Mouse (Mus musculus) frontal cortex, postnatal 25 days (tissue): ENCODE results near the gene Ctsk.

Experiments used
- DNase-seq, 2 experiments: peaks; one replicate each; pipeline ENCODE4 v3.0.0; 2022; ENCODE audit warnings: low spot score in 2 of 2

The Ctsk gene

DNA sequence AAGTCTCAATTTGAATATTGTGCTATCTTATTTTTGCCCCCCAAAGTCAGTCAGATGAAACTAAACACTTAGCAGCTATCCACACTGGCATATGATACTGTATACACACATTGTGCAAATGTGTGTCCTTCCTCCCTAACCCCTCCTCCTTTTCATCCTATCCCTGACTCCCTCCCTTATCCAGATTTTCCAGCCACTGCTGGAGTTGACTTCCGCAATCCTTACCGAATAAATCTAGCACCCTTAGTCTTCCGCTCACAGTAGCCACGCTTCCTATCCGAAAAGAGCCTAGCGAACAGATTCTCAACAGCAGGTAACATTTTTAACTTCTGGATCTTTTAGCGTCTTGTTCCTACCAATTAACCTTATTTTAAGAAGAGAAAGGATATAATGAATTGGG, at the start of gene Ctsk:
TSS of gene Ctsk (plus strand) at position 233 of the 400 bp plus-strand sequence.
- no peak for DNase-seq

DNA sequence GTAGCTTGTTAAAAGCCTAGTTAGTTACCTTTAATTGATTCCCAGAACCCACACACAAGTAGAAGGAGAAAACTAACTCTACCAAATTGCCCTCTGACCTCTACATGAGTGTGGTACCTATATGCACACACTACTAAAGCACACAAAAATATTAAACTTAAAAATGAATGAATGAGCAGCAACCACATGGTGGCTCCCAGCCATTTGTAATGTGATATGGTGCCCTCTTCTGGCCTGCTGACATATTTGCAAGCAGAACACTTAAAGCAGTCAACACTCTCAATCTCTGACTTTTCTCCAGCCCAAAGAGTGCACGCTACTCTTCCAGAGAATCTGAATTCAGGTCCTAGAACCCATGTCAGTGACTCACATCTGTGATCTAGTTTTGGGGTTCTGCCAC, 48.6 kb upstream of the Ctsk start:
- no peak for DNase-seq

DNA sequence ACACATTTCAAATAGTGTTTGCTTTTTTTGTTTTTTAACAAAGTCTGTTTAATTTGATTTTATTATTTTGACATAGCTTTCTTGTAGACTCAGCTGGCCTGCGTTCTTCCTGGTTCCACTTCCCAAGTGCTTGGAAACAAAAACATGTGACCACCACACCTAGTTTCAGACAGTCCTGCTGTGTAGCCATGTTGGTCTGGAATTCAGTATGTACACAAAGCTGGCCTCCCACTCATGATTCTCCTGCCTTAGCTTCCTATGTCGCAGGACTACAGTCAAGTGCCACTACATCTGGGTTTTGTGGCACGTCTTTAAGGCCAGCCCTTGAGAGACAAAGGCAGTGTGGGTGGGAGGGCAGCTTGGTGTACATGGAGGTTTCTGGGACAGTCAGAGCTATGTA, 48.1 kb upstream of the Ctsk start:
- no peak for DNase-seq

DNA sequence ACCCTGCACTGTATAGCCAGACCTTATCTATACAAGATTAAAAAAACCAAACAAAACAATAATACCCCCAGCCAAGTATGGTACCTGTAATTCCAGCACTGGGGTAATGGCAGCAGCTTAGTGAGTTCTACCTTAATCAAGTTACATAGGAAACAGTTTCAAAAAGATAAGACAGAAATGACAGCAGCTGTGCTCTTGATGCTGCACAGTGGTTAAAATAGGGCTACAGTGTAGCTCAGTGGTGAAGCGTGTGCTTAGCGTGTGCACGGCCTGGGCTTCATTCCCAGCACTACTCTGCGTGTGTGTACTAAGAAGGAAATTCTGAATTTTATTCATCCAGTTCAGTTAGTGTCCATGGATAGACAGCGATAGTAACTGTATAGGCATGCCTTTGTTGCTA, 42.7 kb upstream of the Ctsk start:
- no peak for DNase-seq

DNA sequence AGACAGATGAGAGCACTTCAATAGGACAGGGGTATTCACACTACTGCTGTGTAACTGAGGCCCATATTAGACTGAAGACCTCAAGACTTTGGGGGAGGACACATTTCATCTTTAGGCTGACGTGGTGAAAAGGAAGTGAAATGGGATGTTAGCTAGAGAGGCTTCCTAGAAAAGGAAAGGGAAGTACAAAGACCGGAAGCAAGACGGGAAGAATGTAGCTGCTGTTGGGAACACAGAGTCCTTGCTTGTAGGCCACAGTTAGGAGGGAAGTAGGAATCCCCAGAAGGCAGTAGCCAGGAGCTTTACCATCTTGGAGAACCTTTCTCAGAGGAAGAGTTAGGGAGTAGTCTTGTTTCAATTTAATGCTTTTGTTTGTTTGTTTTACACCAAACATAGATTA, 41.3 kb upstream of the Ctsk start:
- no peak for DNase-seq

DNA sequence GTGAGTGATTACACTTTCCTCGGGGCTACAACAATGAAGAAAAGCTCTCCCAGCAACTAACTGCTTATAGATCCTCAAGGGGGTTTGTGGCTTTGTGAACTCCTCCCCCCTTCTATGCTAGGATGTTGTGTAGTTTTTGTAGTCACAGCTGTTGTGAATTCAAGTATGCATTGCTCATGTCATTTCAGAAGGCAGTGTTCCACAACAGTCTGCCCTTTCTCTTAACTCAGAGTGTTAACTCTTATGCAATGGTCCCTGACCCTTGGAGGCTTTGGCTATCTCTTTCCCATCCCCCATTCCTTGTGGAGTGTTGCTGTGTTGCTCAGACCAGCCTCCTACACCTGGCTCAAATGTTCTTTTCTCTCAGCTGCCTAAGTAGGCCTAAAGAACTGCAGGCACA, 39.7 kb upstream of the Ctsk start:
- no peak for DNase-seq

DNA sequence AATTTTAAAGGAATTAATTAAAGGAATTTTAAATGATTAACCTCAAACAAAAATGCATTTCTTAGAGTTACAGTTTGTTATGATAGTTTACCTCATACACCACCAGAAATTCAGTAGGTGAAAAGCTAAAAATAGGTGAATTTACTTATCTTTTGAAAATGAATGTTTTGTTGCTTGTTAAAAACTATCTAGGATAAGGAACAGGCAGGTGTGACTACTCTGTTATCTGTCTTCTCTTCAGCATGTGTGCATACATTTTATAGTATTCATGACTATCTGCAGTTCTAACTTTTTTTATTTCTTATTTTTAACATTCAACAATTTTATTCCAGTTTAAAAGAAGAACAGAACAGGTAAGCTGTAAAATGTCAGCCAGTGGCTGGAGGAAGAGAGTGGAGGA, 35.2 kb upstream of the Ctsk start:
- no peak for DNase-seq

DNA sequence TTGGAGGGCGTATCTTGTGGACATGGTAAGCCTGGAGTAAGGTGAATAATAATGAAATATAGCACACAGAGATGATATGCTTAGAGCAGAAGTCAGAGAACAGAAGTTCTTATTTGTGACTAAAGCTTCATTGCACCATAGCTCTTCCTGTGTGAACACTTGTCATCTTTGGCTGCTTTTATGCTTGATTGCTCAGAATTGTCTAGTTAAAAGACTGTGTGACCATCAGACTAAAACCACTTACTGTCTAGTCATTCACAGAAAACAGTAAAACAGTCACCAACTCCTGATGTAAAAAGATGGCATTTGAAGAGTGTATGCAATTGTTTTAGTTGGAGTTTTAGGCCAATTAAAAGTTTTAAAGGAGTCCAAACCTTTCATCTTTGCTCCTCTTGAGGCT, 20.1 kb upstream of the Ctsk start:
- DNase-seq, result no peak

DNA sequence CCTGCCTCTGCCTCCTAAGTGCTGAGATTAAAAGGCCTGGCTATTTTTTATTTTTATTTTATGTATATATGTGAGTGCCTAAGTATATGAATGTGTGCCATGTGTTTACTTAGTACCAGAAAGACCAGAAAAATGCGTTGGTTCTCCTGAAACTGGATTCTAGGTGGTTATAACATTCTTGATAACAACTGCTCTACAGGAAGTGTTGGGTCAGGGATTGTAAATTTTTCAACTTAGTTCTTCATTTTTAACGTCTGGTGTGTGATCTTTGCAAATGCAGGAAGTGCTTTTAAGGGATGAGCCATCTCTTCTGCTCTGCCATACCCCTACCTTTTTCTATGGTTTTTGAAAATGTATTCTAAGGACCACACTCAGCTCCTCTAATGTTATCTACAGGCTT, 12.6 kb upstream of the Ctsk start:
- DNase-seq, result no peak

DNA sequence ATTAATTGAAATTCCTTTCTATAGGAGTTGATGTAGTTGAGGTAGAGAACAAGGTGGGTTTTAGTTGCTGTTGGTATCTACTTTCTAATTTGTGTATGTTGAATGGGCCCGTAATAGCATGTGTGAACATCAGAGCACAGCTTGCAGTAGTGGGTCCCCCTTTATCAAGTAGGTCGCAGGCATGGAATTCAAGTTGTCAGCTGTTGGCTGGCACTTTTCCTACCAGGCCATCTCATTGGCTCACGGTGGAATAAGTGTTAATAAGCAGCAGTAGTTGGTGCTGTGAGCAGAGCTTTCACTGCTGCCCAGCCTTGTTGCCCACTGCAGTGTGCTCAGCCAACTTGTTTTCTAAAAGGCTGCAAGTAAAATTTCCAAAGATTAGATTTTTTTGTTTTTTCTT, 10.4 kb upstream of the Ctsk start:
- no peak for DNase-seq

DNA sequence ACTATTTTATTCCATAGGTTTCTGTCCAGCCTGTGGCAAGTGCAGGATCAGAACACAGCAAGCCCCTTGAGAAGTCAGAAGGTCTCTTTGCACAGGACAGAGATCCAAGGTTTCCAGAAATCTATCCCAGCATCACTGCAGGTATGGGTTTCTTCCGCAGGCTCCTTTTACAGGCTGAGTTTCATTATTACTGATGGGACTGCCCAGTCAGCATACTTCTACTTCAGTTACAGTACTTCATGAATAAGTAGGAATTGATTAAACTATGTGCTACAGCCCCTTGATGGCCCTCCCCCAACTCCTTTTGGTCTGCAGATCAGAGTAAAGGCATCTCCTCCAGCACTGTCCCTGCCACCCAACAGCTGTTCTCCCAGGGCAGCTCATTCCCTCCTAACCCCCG, 8.8 kb upstream of the Ctsk start:
- DNase-seq, result no peak

DNA sequence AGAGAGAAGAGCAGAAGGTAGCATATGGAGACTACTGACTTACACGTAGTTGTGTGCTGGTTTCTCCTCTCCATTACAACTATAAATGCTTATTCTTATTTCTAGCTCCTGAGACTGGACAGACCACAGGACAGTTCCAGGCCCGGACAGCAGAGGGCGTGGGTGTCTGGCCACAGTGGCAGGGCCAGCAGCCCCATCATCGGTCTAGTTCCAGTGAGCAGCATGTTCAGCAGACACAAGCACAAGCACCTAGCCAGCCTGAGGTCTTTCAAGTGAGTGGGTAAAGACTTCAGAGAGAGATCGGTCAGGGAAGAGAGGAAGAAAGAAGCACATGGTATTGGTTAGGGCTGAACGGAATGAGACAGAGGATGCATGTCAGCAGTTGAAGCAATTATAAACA, 4.7 kb upstream of the Ctsk start:
- peak; percentile 25 to 44 for DNase-seq

DNA sequence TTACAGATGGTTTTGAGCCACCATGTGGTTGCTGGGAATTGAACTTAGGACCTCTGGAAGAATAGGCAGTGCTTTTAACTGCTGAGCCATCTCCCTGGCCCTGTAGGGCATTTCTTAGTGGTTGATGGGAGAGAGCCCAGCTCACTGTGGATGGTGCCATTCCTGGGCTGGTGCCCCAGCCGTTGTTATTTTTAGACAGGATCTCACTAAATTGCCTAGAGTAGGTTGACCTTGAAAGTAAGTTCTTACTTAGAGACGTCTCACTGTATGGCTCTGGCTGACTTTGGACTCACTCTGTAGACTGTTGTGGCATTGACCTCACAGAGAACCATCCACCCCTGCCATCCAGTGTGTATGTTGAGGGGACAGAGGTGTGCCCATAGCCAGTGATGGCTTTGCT, 827 bp upstream of the Ctsk start:
- no peak for DNase-seq

DNA sequence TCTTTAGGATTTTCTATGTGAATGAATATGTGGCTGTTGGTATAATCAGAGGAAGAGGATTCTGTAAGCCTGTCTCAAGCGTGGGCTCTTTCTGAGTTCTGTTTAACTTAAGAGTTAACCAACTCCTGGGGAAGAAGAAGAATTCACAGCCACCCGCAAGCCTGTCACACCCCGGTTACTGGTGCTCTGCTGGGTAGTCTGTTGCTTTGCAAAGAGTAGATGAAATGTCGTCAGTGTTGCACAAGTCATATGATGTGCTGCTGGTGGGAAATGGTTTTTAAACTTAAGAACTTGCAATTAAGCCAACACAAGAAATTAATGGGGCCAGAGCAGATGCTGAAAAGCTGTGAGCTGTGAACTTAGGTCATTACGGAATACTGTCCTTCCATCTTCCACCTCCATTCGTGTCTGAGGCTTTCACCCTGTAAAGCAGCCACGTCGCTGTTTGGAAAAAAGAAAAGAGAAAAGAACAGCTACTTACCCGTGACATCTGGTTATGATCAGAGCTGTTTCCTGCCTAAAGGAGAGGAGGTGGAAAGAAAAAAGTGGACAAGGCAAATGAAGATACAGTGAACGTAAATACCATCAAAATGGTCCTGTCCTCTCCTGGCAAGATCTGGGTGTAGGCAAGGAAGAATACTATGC, 562 bp downstream of the Ctsk start:
- DNase-seq, result no peak

DNA sequence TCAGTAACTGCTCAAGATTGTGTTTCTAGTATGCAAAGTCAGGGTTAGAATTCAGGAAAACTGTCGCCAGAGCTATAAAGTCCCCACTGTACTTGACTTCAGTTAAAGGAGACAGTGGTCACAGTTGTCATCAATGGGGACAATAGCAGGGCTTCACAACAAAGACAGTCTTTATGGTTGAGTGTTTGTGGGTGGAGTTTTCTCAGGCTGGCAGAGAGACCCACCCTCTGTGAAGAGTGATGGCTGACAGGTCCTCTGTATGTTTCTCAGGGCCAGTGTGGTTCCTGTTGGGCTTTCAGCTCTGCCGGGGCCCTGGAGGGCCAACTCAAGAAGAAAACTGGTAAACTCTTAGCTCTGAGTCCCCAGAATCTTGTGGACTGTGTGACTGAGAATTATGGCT, 3.3 kb downstream of the Ctsk start:
- DNase-seq, result no peak

DNA sequence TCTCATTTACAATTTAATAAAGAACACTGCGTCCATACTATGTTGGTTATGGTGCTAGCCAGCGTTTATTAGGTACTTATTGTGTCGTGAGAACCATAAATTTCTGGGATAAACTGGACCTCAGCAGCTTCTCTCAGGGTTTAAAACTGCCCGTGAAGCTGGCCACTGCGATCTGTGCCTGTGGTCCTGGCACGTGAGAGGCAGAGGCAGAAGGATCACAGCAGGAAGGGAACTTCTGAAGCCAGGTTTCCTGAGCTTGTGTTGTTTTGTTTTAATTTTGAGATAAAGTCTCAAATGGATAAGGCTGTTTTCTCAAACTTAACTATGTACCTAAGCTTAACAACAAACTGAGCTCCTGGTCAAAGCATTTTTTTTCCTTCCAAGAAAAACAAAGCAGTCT, 10.3 kb downstream of the Ctsk start:
- DNase-seq, result no peak

DNA sequence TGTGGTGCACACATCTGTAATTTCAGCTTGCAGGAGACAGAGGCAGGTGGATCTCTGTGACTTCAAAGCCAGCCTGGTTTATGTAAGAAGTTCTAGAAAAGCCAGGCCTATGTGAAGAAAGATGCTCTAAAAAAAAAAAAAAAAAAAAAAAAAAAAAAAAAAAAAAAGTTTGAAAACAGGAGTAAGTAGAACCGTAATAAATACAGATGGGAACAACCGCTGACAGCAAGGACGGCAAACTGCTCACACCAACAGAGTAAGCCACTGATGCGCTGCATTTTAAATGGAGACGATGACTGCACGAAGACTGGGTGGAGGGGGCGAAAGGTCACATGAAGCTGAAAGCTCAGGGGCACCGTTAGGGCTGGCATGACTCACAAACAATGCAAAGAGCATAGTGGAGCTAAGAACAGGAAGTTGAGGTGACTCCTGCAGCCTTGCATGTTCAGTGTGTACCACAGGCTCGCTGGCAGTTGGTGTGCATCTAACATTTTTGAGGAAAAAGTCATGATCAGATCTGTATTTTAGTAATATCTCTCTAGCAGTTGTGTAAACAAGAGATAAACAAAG, 12.6 kb downstream of the Ctsk start:
- no peak for DNase-seq

DNA sequence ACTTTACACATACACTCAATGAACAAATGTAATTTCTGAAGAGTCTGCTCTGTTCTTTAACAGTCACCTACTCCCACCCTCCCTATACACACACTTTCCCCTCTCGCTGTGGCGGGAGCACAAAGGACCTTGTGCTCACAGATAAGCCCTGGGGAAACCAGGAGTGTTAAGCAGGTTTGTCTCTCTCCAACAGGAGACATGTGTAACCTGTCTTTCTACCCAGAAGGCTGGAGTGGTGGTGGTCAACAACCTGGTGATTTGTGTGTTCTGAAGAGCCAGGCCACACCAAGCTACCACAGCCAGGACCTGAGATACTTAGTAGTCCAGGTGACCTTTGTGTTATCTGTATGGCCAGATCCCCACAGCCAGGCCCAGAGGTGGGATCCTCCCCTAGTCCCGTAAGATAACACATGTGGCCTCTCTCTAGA, 17.6 kb downstream of the Ctsk start:
- no peak for DNase-seq

DNA sequence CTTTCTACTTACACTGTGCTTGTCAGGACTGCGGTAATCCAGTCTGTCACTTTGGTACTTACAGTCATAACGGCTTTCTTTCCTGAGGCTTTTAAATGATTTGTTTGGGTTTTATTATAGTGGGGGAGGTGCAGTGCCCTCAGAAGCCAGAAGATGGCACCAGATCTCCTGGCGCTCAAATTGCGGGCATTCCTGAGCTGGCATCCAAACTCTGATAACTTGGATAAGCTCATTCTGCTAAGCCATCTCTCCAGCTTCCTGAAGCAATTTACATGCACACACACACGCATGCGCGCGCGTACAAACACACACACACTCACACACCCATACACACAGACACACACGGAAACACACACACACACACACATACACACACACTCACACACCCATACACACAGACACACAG, 18.4 kb downstream of the Ctsk start:
- peak; percentile 66 for DNase-seq

DNA sequence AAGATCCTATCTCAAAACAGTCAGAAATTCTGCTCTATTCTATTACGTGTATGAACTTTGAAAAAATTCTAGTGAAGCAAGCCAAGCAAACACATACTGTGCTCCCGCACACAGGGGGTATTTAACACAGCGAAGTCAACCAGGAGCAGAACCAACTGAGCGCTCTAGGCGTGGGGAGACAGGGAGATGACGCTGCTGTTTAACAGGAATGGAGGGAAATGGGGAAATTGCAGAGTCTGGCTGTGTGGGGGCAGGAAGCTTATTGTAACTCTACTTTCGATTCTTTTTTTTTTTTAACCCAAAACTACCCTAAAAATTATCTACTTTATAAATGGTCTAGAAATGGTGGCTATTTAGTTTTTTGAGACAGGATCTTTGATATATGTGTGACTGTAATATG, 19.8 kb downstream of the Ctsk start:
- DNase-seq, result no peak

DNA sequence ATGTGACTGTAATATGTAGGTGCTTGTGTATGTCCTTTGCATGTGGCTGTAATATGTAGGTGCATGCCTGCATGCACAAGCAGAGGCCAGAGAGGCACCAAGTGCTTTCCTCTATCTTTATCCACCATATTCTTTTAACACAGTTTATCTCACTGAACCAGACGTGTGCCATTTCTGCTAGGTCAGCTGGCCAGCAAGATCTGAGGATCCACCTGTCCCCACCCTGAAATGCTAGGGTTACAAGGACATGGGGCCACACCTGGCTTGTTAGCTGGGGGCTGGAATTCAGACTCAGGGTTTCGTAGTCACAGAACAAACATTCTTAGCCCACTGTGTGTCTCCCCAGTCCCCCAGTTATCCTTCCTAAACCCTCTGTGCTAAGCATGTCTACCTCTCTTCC, 20.3 kb downstream of the Ctsk start:
- DNase-seq, result no peak

DNA sequence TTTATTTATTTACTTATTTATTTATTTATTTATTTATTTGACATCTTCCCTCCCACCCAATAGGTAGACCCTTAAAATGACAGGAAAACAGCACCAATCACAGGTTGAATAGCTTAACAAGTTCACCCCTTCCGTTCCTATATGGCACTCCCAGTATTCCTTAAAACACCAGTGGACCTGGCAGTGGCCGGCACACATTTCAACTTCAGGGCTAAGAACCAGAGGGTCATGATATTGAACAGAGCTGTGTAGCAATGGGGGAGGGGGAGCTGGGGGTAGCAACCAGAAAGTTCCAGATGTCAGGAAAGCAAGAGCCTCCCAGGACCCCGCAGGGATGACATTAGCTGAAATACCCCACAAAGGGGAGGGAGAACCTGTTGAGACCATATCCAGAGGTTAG, 21.0 kb downstream of the Ctsk start:
- DNase-seq, result no peak

DNA sequence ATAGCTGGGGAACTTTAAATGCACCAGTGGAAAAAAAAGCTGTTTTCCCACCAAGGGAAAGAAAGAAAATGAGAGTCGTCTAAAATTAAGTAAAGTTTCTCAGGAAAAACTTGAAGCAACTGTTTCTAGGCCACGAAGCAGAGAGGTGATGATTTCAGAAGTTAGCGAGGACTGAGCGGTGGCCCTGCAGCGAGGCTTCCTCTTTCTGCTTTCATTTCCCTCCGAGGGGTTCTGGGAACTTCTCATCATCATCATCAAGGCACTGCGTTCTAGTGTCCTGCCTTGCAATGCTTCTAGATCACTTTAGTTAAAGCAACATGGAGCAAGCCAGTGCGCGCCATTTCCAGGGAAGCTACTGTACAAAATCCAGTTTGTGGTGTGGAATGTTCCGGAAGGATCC, 22.1 kb downstream of the Ctsk start:
- DNase-seq, result no peak

DNA sequence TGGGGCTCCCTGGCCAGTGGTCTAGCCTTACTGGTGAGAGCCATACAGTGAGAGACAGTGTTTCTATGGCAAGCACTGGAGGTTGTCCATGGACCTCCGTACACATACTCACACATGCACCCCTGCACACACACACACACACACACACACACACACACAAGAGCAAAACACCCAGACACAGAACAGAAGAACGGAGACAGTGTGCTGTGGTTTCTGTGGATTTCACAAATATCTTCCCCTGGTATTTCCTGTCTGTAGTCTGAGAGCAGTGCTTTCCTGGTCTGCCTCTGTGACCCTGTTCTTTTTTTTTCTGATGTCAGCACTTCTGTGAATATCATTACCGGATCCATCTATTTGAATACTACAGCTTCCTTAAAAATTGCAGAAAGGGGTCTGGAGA, 24.6 kb downstream of the Ctsk start:
- no peak for DNase-seq
